Mouse (Mus musculus): ENCODE results near the gene Teddm3.
"Not testable (repeated sequence)": the region's sequence is repeated elsewhere in the genome, so short reads cannot be mapped to it uniquely, and the experiment has no call there.

DNA sequence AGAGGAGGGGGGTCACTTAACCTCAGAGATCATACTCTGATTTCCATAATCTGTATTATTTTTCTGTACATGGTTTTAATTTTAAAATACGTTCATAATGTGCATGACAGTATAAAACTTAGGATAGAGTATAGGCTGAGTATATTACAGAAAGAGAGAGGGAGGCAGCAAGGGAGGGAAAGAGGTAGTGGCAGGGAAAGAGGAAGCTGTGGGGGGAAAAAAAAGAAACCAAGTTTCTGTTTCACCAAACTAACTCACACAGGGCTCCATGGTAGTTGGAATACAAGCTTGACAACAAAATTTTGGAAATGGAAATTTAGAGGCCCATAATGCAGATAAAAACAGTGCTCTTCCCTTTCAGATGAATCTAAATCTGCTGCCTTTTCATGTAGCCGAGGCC is 31.0 kb downstream of the Teddm3 start:
- TF ChIP-seq CTCF (conservative IDR thresholded peaks at IDR 0.05; ENCODE audit: insufficient read depth, insufficient read length, low read depth, low read length); POLR2A (IDR thresholded peaks at IDR 0.05; ENCODE audit: low read depth, low read length): not testable (repeated sequence)
